Mouse (Mus musculus) spleen, postnatal 14 days (tissue): ENCODE results near the gene Tmem178b.

Source experiments
- DNase-seq, 2 experiments: peaks; one replicate each; pipeline ENCODE4 v3.0.0; 2021 to 2022; ENCODE audit warnings: low spot score in 2 of 2

Tmem178b gene

DNA sequence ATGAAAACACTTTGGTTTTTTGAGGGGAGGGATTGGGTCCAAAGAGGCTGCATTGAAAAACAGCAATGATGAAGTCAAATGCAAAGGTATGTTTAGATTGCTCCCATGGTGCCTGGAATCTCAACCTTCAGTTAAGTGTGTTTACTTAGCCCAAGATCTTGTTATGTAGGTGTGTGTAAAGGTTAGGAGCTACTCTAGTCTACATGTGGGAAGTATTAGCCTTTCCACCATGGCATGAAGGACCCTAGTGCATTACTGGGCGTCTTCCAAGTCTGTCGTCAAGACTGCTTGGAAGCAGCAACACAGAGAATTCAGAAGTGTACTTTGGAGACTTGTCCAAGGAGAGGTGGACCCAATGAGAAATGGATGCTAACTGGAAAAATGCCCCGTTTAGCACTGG, 205.3 kb downstream of the Tmem178b start:
- no peak for DNase-seq

DNA sequence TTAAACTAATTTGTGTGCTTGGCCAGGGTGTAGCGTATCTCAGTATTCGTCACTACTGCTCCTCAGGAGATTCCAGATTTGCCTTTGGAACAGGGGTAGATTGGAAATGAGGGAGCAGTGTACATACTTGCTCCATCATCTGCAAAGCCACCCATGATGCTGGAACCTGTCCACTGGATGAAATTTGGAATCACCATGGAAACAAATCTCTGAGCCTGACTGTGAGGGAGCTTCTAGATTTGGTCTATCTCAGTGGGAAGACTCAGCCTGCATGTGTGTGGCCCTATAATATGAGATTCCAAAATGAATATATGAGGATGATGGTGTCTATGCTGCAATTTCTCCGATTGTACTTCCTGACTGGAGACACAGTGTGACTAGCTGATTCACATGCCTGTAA, 210.7 kb downstream of the Tmem178b start:
- no peak for DNase-seq

DNA sequence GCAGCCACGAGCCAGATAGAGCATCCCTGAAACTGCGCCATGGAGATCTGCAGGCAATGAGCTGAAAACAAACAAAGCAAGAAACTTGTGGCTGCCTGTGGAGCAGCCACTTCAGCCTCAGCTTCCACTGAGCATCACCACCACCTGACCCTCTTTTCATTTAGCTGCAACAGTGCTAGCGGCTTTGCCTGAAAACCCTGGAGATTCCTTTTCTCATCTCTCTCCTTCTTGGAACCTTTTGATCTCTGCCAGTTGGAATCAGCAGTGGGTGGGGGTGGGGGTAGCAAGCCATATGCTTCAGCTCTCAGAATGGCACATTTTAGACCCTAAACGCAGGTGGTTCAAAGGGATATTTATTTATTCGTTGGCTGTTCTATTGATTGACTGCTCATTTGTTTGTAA, 218.2 kb downstream of the Tmem178b start:
- DNase-seq: no peak

DNA sequence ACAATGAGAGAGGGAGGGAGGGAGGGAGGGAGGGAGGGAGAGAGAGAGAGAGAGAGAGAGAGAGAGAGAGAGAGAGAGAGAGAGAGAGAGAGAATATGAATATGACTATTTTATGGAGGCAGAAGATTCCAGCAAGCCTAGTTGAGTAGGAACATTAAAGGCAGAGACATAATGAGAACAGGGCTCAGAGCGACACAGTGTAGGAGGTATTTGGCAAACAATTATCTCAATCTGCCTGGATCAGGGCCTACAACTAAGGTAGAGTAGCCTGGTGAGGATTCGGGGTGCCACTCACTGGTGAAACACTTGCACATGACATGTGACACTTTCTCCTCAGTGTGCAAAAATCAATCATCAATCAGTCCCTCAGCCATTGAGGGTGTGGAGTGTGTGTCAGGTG, 225.4 kb downstream of the Tmem178b start:
- DNase-seq: no peak

DNA sequence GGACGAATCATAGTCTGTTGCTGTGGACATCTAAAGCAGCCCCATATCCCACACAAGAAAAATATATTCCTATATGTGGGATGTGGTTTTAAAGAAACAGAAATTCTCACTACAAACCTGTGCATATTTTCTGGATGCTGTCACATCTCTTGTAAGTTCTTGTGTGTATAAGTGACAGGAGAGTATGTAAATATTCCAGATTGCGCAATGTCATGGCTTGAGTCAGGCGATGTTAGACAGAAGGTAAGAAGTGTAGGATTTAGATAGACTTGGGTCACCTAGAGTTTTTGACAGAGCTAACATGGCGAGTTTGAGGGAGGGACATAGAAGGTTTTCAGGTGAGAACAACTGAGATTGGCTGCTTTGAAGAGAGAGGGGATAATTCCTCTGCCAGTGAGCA, 228.7 kb downstream of the Tmem178b start:
- no peak for DNase-seq

DNA sequence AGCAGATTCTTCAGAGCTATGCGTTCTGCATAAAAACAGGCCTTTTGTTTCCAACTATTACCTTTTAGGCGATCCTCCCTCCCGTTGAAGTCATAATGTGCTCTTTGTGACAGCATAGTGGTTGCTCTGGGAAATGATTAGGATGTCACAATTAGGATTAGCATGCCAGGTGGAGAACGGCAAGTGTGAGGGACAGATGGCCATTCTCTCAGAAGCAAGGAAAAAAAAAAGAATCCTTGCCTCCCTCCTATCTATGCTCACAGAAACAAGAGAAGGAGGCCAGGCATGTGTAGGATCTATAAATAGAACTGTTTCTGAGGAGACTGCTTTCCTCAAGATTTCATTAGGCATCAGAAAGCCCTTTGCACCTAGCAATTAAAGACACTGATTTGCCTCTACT, 229.8 kb downstream of the Tmem178b start:
- no peak for DNase-seq

DNA sequence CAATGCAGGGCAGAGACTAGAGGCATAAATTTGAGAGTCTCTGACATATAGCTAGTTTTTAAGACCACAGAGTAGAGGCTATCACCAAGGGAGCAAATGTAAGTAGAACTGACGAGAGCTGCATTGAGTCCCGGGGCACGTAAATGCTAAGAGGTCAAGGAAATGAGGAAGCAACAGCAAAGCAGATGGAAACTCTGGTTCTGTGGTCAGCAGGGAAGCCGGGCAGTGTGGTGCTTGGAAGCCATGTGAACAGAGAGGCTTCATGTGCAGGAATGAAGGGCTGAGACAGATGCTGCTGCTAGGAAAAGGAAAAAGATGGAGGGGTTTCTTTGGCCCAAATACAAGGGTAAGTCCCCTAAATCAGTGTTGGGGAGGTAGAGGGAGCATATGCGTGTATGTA, 237.0 kb downstream of the Tmem178b start:
- no peak for DNase-seq

DNA sequence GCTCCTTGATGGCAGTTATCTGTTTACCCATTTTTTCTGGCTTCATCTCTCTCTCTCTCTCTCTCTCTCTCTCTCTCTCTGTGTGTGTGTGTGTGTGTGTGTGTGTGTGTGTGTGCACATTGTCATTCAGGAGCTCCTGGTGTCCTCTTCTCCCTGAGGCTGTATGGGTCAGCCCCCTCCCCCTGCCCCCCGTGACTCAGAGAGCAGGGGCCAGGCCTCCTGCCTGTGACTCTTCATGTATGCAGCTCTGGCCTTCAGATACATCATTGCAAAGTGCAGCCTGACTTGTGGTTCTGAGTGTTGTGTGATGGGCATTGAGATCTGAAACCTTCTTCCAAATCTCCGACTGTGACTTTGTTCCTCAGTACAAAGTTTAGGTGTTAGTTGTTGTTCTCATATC, 237.7 kb downstream of the Tmem178b start:
- DNase-seq: no peak

DNA sequence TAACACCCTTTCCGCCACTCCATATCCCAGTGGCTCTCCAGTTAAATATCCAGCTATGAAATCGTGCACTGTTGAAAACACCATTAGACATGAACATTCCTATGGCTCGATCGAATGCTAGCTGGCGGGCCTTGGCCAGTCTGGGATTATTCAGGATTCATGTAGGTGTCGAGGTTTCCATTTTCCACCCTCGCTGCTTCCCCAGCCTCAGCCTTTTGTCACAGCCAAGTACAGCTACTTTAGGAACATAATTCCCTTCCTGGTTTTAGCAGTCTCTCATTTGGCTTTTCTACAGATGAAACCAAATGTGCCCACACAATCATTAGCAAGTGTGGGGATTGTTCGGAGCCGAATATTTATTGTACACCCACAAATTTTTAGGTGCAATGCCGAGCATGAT, 239.4 kb downstream of the Tmem178b start:
- DNase-seq: no peak

DNA sequence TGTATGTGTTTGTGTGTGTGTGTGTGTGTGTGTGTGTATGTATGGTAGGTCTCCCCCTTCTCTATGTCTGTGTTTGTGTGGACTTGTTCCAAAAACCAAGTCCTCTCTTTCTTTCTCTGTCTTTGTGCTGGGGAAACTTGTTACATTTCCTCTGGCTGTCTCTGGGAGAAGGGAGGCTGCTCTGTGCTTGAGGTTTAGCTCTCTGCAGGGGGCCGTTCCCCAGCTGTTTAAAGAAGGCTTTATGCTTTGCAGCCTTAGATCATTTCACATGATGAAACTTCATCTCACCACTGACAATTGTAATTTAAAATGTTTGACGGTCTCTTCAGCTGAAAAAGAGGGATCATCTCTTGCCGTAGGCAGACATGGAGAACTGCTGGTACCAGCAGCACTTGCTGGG, 243.2 kb downstream of the Tmem178b start:
- DNase-seq: no peak

DNA sequence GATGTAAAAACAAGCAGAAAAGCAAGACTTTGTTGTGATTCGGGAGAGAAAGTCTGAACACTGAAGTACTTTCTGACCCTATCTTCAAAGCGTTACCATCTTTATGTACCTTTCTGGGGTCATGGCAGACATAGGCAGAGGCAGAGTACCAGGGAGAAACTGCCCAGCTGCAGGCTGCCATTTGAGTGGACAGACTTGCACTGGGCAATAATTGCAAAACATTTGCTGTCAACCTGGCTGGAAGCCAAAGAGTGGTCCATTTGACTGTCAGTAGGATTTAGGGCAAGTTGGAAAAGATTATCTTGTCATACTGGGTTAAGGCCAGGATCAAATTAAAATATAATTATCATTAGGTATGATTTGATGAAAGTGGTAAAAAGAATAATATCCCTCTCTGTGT, 247.1 kb downstream of the Tmem178b start:
- DNase-seq: no peak

DNA sequence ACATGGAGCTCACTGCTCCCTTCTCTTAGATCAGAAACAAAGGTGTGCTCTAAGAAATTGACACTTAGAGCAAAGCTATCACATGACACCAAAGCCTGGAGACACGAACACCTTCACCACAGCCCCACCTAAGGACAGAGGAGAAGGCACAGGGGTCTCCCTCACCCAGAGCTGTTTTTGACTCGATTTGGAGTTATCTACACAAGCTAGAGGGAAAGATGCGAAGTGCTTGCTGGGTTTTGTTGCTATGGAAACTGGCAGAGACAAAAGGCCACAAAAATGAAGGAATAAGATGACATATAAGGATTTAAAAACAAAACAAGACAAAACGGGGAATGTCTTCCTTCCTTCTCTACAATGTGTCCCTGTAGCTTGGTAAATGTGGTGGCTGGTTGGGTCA, 248.4 kb downstream of the Tmem178b start:
- DNase-seq: no peak

DNA sequence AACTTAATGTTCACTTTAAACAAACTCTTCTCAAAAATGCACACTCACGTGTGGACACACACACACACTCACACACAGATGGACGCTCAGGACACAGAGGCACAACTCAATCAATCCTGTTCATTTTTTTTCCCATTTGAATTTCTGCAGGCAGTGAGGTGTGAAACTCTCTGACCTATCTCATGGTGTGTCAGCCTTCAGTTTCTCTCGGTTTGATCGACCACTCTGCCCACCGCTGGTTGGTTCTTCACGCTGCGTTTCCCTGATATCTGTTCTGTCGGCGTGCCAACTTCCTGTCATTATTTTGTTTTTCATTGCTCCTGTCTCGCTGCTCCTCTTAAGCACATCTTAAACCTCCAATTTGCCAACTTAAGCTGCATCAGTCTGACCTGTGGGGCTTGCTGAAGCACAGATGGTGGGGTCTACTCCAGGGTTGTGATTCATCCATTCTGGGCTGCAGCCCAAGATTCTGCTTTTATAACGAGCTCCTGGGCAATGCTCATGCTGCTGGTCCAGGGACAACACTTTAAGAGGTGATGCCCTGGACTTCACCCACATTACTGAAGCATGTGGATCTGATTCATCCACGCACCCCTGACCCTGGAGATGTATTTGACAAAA, 250.1 kb downstream of the Tmem178b start:
- no peak for DNase-seq

DNA sequence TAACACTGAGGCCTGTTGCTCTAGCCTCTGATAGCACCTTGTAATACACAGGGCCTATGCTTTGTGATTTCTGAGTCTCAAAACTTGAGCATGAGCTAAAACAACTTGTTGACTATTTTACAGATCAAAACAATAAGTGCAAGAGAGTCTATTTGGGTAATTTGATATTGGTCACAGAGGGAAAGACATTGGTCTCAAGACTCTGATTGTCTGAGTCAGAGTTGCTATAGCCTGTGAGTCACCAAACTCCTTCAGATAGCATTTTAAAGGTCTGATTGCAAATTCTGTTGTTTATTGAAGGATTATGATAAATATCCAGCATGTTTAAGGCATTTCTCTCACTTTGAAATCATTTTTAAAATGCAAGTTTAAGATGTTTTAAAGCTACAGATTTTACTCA, 250.9 kb downstream of the Tmem178b start:
- no peak for DNase-seq

DNA sequence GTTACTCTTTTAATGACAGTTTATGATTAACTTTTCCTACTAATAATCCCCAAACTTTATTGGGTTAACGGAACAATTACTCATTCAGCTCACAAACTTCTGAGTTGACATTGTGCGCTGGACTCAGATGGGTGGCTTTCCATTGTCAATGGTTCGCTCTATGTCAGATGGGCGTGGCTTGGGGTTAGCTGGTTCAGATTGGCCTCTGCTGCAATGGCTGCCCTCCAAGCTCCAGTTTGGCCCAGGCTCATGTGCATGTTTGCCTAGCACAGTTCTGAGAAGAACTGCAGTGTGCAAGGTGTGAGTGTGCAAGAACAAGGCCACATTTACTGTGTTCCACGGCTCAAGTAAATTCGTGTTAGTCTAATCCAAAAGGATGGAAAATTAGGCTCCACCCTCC, 255.6 kb downstream of the Tmem178b start:
- DNase-seq: no peak

DNA sequence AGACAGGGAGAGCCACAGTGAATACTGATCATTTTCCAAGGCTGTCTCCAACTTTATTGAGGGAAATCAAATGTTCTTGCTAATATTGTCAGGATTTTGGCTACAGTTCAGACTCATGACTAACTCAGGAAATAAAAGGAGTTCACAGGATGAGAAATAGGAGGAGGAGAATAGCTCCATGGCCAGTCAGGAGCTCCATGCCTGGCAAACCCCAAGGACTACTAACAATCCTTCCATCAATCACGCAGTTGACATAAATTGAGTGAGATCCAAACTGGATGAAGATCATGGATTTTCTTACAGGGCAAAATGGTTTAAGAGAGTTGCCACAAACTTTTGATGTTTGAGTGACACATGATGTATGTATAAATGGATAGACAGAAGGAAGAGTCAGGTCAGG, 258.9 kb downstream of the Tmem178b start:
- DNase-seq: no peak

DNA sequence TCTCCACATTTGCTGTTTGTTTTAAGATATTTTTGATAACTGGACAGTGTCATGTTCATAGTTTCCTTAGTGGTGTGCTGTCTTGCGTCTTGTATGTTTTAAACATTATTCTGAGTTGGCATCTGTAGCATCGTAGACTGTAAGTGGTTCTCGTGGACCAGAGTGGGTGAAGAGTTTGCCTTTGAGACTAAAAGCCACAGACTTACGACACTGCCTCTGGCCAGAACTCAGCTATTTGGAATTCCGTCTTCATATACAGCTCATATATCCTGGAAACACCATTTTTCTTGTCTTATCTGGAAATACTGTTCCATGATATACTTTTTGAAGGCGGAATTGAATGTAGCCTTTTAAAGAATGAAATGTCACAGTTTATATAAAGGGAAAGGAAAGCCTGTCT, 260.4 kb downstream of the Tmem178b start:
- DNase-seq: no peak

DNA sequence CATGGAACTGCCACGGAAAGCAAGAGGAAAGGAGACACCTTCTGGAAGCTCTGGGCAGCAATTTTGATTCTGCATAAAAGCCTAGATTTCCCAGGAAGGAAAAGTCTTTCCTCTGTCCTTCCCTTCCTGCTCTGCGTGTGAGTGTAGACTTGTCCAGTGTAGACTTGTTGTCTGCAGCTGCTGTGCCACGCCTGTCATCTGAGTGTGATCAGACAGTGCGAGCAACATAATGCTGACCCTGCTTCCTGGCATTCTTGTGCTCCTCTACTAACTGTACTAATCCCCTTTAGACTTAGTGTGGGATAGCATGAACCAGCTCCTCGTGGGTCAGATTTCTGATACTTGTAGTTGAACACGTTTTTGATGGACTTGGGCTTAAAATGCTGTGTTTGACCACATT, 262.6 kb downstream of the Tmem178b start:
- DNase-seq: no peak

DNA sequence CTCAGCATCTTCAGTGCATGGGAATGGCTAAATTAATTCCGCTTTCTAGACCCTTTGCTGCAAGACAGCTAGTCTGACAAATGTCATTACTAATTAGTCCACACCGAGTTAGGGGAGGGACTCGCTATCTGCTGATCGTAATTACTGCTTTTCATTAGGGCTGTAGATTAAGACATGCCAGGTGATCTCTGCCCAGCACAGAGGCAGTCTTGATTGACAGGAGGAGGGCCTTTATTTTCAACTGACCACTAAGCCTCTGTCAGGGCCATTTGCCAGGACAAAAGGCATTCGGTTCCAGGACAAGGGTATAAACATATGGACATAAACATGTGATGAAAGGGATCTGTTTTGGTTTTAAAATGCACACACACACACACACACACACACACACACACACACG, 264.3 kb downstream of the Tmem178b start:
- DNase-seq: no peak

DNA sequence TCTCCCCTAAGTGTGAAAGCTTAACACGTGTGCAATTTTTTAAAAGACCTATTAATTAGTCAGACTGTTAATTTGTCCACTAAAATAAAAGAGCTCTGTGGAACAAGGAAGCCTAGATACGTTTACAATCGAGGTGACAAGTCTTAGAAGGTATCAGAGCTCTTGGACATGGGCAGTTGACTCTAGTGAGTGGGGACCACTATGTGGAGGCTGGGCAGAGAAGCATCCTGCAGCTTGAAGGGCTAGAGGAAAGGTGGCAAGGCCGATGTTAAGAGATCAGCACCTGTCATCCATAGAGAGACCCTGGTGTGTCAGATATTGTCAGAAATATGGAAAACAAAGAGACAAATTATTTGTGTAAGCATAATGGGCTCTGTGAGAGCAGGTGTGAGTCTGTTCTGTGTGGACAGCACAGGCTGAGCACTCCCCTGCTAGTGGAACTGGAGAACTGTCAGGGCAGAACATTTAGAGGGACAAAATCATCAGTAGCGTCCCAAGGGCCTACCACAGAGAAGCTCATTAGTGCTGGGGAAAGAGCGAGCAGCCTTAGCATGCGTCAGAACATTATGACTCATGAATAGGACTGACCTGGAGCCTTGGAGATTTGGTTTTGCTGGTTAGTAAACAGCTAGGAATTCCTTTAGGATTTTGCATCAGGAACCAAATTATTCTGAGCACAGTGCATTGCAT, 264.9 kb downstream of the Tmem178b start:
- DNase-seq: no peak

DNA sequence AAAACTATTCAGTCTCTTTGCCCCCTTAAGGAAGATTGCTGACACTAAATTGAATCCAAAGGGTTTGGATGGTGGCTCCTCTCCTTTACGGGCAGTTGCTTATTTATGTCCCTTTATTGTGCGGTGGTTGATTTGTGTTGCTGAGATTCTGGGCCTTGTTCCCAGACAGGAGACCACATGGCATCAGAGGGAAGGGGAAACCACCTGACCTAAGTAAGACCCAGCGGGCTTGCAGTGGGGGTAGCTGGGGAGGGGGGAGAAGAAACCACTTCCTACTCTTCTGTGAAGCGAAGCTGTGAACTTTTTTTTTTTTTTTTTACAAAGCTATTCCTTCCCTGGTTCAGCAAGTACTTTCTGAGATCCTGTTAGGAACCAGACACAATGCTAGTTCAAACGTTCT, 269.5 kb downstream of the Tmem178b start:
- no peak for DNase-seq

DNA sequence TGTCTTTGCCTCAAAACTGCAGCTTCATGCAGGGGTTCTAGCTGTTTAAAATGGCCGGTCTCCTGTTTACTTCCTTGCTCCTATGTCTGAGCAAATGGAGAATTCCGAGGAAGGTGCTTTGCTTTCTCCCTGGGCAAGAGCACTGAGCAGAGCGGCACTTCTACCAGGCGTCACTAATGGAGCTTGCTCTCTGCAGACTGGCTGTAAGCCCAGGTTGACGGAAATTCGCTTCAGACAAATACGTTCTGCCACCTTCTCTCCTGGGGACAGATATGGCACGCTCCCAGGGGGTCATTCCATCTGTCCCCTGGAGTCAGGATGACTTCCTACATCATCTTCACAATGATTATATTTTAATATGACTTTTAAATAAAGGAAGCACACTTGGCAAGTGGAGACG, 271.3 kb downstream of the Tmem178b start:
- no peak for DNase-seq

DNA sequence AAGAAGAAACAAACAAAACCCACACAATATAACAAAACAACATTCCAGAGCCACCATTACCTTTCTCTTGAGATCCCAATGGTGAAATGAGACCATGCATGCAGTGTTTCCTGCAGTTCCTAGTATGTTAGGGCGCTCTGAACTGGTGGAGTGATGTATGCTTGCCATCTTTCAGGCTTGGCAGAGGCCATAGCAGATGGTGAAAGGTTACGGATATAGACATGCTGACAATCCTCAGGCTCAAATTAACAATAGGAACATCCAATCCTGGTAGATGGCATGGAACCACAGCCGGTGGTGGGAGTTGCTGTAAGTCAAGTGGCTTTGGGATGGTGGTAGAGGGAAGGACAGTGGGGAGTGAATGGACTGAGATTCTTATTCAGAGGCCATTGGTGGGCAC, 272.5 kb downstream of the Tmem178b start:
- DNase-seq: no peak

DNA sequence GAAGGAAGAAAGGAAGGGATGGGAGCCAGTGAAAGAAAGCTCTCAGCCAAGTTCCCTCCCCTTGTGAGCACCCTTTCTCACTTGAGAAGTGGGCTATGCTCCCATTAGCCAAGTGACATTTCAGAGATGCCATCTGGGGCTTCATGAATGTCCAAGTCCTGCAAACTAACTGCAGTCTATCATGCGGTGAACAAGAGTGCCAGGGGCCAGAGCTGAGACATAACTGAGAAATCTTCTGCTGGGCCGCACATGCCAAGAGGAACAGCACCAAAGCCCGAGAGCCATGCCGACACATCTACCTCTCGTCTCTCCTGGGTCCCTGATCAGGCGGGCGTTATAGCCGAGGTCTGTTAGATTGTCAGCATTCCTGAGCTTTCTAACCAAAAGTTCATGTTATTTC, 279.2 kb downstream of the Tmem178b start:
- no peak for DNase-seq
